Mouse (Mus musculus) yolk sac, embryonic 10.5 days (tissue): ENCODE results near the gene Maml3.

Source experiments
- DNase-seq: peaks from one replicate; pipeline ENCODE4 v3.0.0-alpha.2; 2017; ENCODE audit warnings: low spot score

Maml3 gene

DNA sequence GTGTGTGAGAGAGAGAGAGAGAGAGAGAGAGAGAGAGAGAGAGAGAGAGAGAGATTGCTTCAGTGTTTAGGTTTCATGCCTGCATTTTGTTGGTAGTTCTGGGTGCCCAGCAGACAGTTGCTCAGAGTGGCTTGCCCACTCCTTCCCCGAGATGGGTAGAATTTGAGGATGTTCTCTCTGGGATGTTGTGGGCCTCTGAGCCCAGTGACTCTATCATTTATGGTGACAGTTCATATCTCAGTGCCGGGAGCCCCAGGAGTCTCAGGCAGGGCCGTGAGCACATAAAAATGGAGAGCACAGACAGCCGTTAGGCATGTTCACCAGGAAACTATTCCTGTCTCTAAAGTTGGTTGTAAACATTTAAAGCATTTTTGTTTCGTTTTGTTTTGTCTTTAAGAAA is 443.5 kb downstream of the Maml3 start:
- DNase-seq = no peak

DNA sequence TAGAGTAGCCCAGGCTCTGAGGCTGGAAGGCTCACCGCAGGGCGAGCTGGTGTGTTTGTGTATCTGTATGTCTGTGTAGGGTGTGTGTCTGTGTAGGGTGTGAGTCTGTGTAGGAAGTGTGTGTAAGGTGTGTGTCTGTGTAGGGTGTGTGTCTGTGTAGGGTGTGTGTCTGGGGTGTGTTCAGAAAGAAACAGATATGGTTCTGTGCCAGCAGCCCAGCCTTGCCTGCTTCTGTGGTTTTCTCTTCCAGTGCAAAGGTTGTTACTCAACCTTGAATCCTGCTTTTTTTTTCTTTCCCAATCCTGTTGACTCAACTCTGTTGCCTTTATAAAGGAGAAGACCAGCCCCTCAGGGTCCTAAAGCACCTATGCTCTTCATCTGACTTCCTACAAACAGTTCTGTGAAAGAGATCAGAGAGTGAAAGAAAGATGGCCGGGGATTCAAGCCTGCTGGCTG is 444.0 kb downstream of the Maml3 start:
- peak; percentile 58 for DNase-seq

GRCm38 (mm10) chr3:51660060-51660459 is 444.8 kb downstream of the Maml3 start, which contains the start of gene Mgst2:
Mgst2 (plus strand) TSS chr3:51660360.
- DNase-seq = peak; percentile 43

DNA sequence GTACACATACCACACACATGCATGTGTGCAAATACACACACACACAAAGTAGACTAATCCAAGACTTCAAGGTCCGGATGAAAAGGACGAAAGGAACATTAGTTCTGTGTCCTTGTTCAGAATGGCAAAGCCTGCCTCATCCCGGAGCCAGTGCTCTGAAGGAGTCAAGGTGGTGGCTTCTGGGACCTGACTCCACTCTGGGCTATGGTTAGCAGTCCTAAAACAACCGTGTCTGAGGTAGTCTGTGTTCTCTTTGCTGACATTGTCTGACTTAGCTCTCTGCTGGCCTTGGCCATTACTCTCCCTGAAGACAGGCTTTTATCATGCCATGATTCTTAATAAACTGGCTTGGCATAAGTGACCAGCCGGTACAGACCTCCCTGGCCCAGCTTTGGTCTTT is 445.5 kb downstream of the Maml3 start:
- no peak for DNase-seq

GRCm38 (mm10) chr3:51654303-51655055 is 450.4 kb downstream of the Maml3 start:
- peak; percentile 33 for DNase-seq

DNA sequence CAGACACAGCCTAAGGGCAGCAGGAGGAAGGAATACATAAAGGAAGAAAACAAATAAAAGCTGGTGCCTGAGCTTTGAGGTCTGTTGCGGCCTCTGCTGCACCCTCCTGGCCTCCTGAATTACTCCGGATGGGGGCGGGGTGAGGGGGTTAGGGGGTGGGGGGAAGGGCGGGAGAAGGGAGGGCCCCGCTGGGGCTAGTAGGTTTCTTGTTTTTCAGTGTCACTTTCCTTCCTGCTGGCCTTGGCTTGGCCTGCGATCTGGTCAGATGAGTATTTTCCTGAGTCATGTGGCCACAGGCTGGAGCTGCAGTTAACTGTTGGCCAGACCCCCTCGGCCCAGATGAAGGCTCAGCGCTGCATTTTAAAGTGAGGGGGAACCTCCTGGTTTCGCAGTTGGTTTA is 452.2 kb downstream of the Maml3 start:
- peak; percentile 87 for DNase-seq

GRCm38 (mm10) chr3:51652292-51652691 is 452.6 kb downstream of the Maml3 start:
- peak; percentile 83 for DNase-seq

DNA sequence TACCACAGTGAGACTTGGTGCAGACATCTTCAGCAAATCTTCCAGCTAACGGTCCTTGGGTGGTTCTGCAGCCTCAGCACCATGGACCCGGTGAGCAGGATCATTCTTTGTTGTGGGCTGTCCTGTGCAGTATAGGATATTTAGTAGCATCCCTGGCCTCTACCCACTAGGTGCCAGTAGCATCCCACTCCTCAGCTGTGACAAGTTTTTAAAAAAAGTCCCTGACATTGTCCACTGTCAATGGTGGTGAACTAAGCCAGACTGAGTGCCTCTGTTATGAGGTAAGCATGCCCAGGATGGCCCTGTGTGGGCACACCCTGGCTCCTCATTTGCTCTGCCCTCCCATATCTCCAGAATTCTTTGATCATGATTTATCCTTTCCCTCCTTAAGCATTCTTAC is 453.7 kb downstream of the Maml3 start:
- DNase-seq = no peak

GRCm38 (mm10) chr3:51649986-51650385 is 454.9 kb downstream of the Maml3 start:
- no peak for DNase-seq

- peak; percentile 55 for DNase-seq
Observed at GRCm38 (mm10) chr3:51649426-51649825, 455.4 kb downstream of the Maml3 start.

- DNase-seq = peak; percentile 73
Observed at GRCm38 (mm10) chr3:51648037-51648664, 456.7 kb downstream of the Maml3 start.

- no peak for DNase-seq
Observed at GRCm38 (mm10) chr3:51647356-51647755, 457.5 kb downstream of the Maml3 start.

GRCm38 (mm10) chr3:51646301-51646700 is 458.6 kb downstream of the Maml3 start:
- peak; percentile 33 for DNase-seq

GRCm38 (mm10) chr3:51645484-51645883 is 459.4 kb downstream of the Maml3 start:
- no peak for DNase-seq

DNA sequence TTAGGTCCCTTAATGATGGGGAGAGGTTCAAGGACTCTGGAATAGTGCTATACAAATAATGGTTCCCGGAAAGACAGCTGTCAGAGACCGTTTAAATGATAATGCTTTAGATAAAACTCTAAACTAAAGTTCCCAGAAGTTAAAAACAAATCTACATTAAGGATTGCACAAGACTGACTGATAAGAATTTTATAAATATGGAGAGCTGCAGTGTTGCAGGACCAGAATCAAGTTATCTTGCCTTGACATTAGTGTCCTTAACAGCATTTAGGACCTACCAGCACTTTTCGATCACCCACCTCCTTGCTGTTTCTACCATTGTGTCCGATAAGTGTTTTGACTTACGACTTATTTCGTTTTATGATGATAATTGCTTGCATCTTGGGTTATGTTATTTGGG is 466.6 kb downstream of the Maml3 start:
- no peak for DNase-seq

DNA sequence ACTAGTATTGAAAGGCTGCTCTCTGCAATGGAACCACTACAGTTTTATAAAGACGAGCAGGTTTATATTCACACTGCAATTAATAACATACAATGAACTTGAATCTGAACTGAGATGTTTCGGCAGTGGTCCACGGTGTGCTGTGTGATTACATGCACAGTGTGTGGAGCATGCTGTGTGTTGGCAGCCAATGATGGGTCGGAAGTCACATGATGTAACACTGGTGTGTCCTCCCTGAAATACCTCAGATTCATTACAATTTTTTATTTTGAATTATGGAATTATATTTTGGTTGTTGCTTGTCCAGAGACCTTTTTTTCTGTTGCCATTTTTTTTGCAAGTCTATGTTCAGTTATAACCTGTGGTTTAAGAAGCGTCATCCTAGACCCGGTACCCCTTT is 467.6 kb downstream of the Maml3 start:
- DNase-seq = no peak

- no peak for DNase-seq
Observed at GRCm38 (mm10) chr3:51636700-51637099, 468.2 kb downstream of the Maml3 start.

GRCm38 (mm10) chr3:51635960-51636359 is 468.9 kb downstream of the Maml3 start:
- DNase-seq = no peak
